Mouse (Mus musculus): ENCODE results near the gene Slc4a3.

DNA sequence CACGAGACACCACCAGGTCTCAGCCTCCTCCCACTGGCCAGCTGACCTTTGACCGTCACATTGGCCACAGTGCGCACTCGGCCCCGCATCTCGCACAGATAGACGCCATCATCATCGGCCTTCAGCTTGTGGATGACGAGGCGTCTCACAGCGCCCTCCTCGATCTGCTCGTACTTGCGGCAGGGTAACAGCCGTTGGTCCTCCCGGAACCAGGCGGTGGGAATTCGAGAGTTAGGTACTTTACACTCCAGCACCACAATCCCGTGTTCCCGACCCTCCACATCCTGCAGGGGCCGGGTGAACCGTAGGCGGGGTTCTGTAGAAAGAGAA, 42.5 kb upstream of the Slc4a3 start:
- TF ChIP-seq POLR2A (IDR thresholded peaks at IDR 0.05; ENCODE audit: extremely low read depth, insufficient read depth, low read length) (no peak), CTCF (IDR thresholded peaks at IDR 0.05; ENCODE audit: extremely low read depth, insufficient read depth, low read length) (no peak)

All from cortical plate, adult 2 months (tissue).